In genomic region chr19:6401951-6402350, GRCm38 (mm10) we compare ENCODE assay signal across 8 mouse cellular contexts. TPM values are rescaled to one million over a fixed set of nuclear protein-coding genes. Genes with fewer than 3 reads are reported as not detected.
DNase-seq lines count a peak whose midpoint lies in the region; ATAC-seq and TF ChIP-seq lines count a peak whose summit lies in the region.

No protein-coding gene starts in this region.

- ATAC-seq in forebrain, embryonic 12.5 days (ENCODE audit: low FRiP score) = no peak
- no peak for ATAC-seq in intestine, embryonic 14.5 days (replicated peaks; ENCODE audit: low FRiP score, low TSS enrichment, low read depth)
- ATAC-seq in liver, embryonic 14.5 days (ENCODE audit: insufficient read depth) = peak; percentile 30

- H3K9ac ChIP-seq in MEL (ENCODE audit: control insufficient read depth, low read depth, low read length, poor library complexity, severe bottlenecking) = peak overlapping the region; percentile 67
- H3K9ac ChIP-seq in forebrain, embryonic 12.5 days = peak overlapping the region; percentile 39; the same call in 1 of the 2 replicates
- H3K9ac ChIP-seq in intestine, embryonic 14.5 days (ENCODE audit: low read length) = no peak overlapping the region
- no peak overlapping the region for H3K9ac ChIP-seq in liver, embryonic 14.5 days (replicated peaks)

- TF ChIP-seq CTCF in MEL (IDR thresholded peaks at IDR 0.05 in 2 of 3, conservative IDR thresholded peaks at IDR 0.05 in 1 of 3; ENCODE audit: control insufficient read depth in 1 of 3, insufficient read depth in 1 of 3, low read depth in 2 of 3, low read length in 3 of 3, poor library complexity in 1 of 3, severe bottlenecking in 1 of 3) = no peak
- no peak for TF ChIP-seq CTCF in liver, embryonic 14.5 days (IDR thresholded peaks at IDR 0.05; ENCODE audit: low read depth)
- TF ChIP-seq CTCF in olfactory bulb, adult 2 months (IDR thresholded peaks at IDR 0.05; ENCODE audit: insufficient read depth, low read depth, low read length) = no peak

- H3K27ac ChIP-seq in MEL (ENCODE audit: control insufficient read depth, low read depth, low read length) = peak overlapping the region; percentile 57
- no peak overlapping the region for H3K27ac ChIP-seq in forebrain, embryonic 12.5 days
- H3K27ac ChIP-seq in intestine, embryonic 14.5 days (ENCODE audit: low read depth) = no peak overlapping the region
- H3K27ac ChIP-seq in liver, embryonic 14.5 days = no peak overlapping the region
- no peak overlapping the region for H3K27ac ChIP-seq in olfactory bulb, adult 2 months (ENCODE audit: insufficient read depth, low read depth, low read length)

- 17% methylated on average over 9 of the region's 9 CpGs for WGBS in forebrain, embryonic 12.5 days
- 5% methylated on average over 9 of the region's 9 CpGs for WGBS in intestine, embryonic 14.5 days
- WGBS in liver, embryonic 14.5 days (ENCODE audit: insufficient replicate concordance) = under 1% methylated on average over 9 of the region's 9 CpGs
- WGBS in olfactory bulb, adult 2 months = 30% methylated on average over 9 of the region's 9 CpGs

- H3K9me3 ChIP-seq in MEL (replicated peaks; ENCODE audit: insufficient read depth, low read length) = no peaks in the 10 kb centered on the region
- no peaks in the 10 kb centered on the region for H3K9me3 ChIP-seq in forebrain, embryonic 12.5 days
- no peaks in the 10 kb centered on the region for H3K9me3 ChIP-seq in intestine, embryonic 14.5 days (ENCODE audit: control insufficient read depth, low read length)
- H3K9me3 ChIP-seq in liver, embryonic 14.5 days (ENCODE audit: control insufficient read depth, low read length) = no peaks in the 10 kb centered on the region

- no peak for TF ChIP-seq RAD21 in MEL (IDR thresholded peaks at IDR 0.05; ENCODE audit: low read depth, low read length)

- H3K4me2 ChIP-seq in forebrain, embryonic 12.5 days = peak overlapping the region; percentile 56
- H3K4me2 ChIP-seq in intestine, embryonic 14.5 days (ENCODE audit: low read length) = peak overlapping the region; percentile 98
- peak overlapping the region; percentile 79 for H3K4me2 ChIP-seq in liver, embryonic 14.5 days (ENCODE audit: low read depth)

- H3K4me3 ChIP-seq in MEL (ENCODE audit: control insufficient read depth in 1 of 2, insufficient read depth in 1 of 2, low read depth in 2 of 2, low read length in 2 of 2) = peak overlapping the region; percentile 56 to 82
- peak overlapping the region; percentile 29; the same call in 1 of the 2 replicates for H3K4me3 ChIP-seq in forebrain, embryonic 12.5 days (replicated peaks)
- H3K4me3 ChIP-seq in intestine, embryonic 14.5 days (ENCODE audit: low read depth, low read length) = peak overlapping the region; percentile 37
- peak overlapping the region; percentile 36 to 58 for H3K4me3 ChIP-seq in liver, embryonic 14.5 days (ENCODE audit: insufficient read depth in 1 of 2, low read depth in 2 of 2, low read length in 2 of 2)
- H3K4me3 ChIP-seq in olfactory bulb, adult 2 months (ENCODE audit: insufficient read depth, low read depth, low read length) = peak overlapping the region; percentile 64

- peaks cover 0 to 22% of the 10 kb centered on the region in 2 experiments; a peak in 3 of 4 replicates for H3K4me1 ChIP-seq in MEL (ENCODE audit: control insufficient read depth in 1 of 2, insufficient read depth in 2 of 2, low read length in 2 of 2)
- peaks cover 49% of the 10 kb centered on the region for H3K4me1 ChIP-seq in forebrain, embryonic 12.5 days
- H3K4me1 ChIP-seq in intestine, embryonic 14.5 days (replicated peaks; ENCODE audit: control insufficient read depth, insufficient read depth, low read length) = peaks cover 35% of the 10 kb centered on the region
- H3K4me1 ChIP-seq in liver, embryonic 14.5 days (replicated peaks; ENCODE audit: control insufficient read depth in 2 of 2, insufficient read depth in 2 of 2, low read length in 1 of 2) = peaks cover 0 to 9% of the 10 kb centered on the region in 2 experiments; a peak in 2 of 4 replicates
- peaks cover 63% of the 10 kb centered on the region for H3K4me1 ChIP-seq in olfactory bulb, adult 2 months (ENCODE audit: control insufficient read depth, insufficient read depth, low read length)

- no peak for TF ChIP-seq POLR2A in MEL (IDR thresholded peaks at IDR 0.05; ENCODE audit: control insufficient read depth in 1 of 2, insufficient read depth in 1 of 2, low read depth in 1 of 2, low read length in 2 of 2, poor library complexity in 1 of 2)
- no peak for TF ChIP-seq POLR2A in olfactory bulb, adult 2 months (IDR thresholded peaks at IDR 0.05; ENCODE audit: insufficient read depth, low read depth, low read length)

- peaks cover 0 to 4% of the 10 kb centered on the region in 2 experiments; a peak in 2 of 4 replicates for H3K36me3 ChIP-seq in MEL (ENCODE audit: control insufficient read depth in 1 of 2, insufficient read depth in 2 of 2, low read length in 2 of 2)
- H3K36me3 ChIP-seq in forebrain, embryonic 12.5 days (replicated peaks) = no peaks in the 10 kb centered on the region
- no peaks in the 10 kb centered on the region for H3K36me3 ChIP-seq in intestine, embryonic 14.5 days (ENCODE audit: control insufficient read depth, insufficient read depth, low read length)
- no peaks in the 10 kb centered on the region for H3K36me3 ChIP-seq in liver, embryonic 14.5 days (replicated peaks; ENCODE audit: control insufficient read depth, insufficient read depth, low read depth)

- peak; percentile 21 to 84; a peak in 2 of 4 replicates for TF ChIP-seq EP300 in MEL (IDR thresholded peaks at IDR 0.05; ENCODE audit: low read depth in 1 of 2, low read length in 2 of 2)
- TF ChIP-seq EP300 in liver, embryonic 14.5 days (IDR thresholded peaks at IDR 0.05; ENCODE audit: low read depth) = no peak

- peaks cover 2% of the 10 kb centered on the region; the same call in 1 of the 2 replicates for H3K79me2 ChIP-seq in MEL (ENCODE audit: control insufficient read depth, insufficient read depth, low read length, poor library complexity)

- DNase-seq in MEL (ENCODE audit: low read depth, low spot score) = no peak
- DNase-seq in intestine, embryonic 14.5 days (ENCODE audit: low spot score) = no peak
- DNase-seq in liver, embryonic 14.5 days (ENCODE audit: low read depth in 3 of 3, low spot score in 3 of 3) = no peak
- no peak for DNase-seq in spleen, adult 18-20 months
- DNase-seq in cerebellum, adult 11-12 months = no peak
- DNase-seq in c-Kit-positive CD71-positive TER-119-positive erythroid progenitor cells, embryonic 14.5 days (ENCODE audit: low spot score) = no peak

- H3K27me3 ChIP-seq in MEL (ENCODE audit: control insufficient read depth in 1 of 2, insufficient read depth in 2 of 2, low read length in 2 of 2) = no peaks in the 10 kb centered on the region
- peaks cover 61% of the 10 kb centered on the region for H3K27me3 ChIP-seq in forebrain, embryonic 12.5 days
- peaks cover 33% of the 10 kb centered on the region for H3K27me3 ChIP-seq in intestine, embryonic 14.5 days (replicated peaks; ENCODE audit: control insufficient read depth, insufficient read depth, low read length)
- H3K27me3 ChIP-seq in liver, embryonic 14.5 days (ENCODE audit: control insufficient read depth, insufficient read depth, low read length) = peaks cover 32% of the 10 kb centered on the region

RNA-seq across cellular contexts. Expression of gene Rasgrp2, which starts 2.8 kb away (rescaled TPM):
- 176 TPM in 2 replicates for total RNA-seq in MEL (2012; rRNA removed)
- polyA plus RNA-seq in MEL (2012; ENCODE audit: insufficient read depth in 1 of 2, insufficient read length in 2 of 2, low read depth in 1 of 2, low replicate concordance in 2 of 2, missing spikeins in 1 of 2) = 100 to 1,000 TPM in 1 of 2 experiments, not detected in 1; 233 TPM
- polyA plus RNA-seq in forebrain, embryonic 12.5 days (2016; fragmentation: Nextera tagmentation; extraction: Ambion mirVana) = 13.1 and 15.1 TPM in 2 replicates
- polyA plus RNA-seq in intestine, embryonic 14.5 days (2014; fragmentation: Nextera tagmentation; extraction: Ambion mirVana) = 30.0 and 31.8 TPM in 2 replicates
- 64.1 and 74.5 TPM in 2 replicates for polyA plus RNA-seq in liver, embryonic 14.5 days (2012; rRNA removed)
- polyA plus RNA-seq in liver, embryonic 14.5 days (2014; fragmentation: Nextera tagmentation; extraction: Ambion mirVana) = 76.3 and 76.9 TPM in 2 replicates
- 282 TPM in 1 of 2 replicates, not detected in the other for polyA plus RNA-seq in olfactory bulb, adult 2 months (2012; ENCODE audit: insufficient read depth, insufficient read length, low replicate concordance, missing spikeins)

RNA-seq across cellular contexts. Expression of gene Nrxn2, which starts 16.6 kb away (rescaled TPM):
- 0.07 and 0.39 TPM in 2 replicates for total RNA-seq in MEL (2012; rRNA removed)
- polyA plus RNA-seq in MEL (2012; ENCODE audit: insufficient read depth in 1 of 2, insufficient read length in 2 of 2, low read depth in 1 of 2, low replicate concordance in 2 of 2, missing spikeins in 1 of 2) = under 1 TPM in 1 of 2 experiments, not detected in 1; 0.42 TPM
- 17.1 and 17.6 TPM in 2 replicates for polyA plus RNA-seq in forebrain, embryonic 12.5 days (2016; fragmentation: Nextera tagmentation; extraction: Ambion mirVana)
- polyA plus RNA-seq in intestine, embryonic 14.5 days (2014; fragmentation: Nextera tagmentation; extraction: Ambion mirVana) = 1.9 and 2.1 TPM in 2 replicates
- 0.46 and 0.74 TPM in 2 replicates for polyA plus RNA-seq in liver, embryonic 14.5 days (2012; rRNA removed)
- polyA plus RNA-seq in liver, embryonic 14.5 days (2014; fragmentation: Nextera tagmentation; extraction: Ambion mirVana) = 0.27 and 0.47 TPM in 2 replicates
- polyA plus RNA-seq in olfactory bulb, adult 2 months (2012; ENCODE audit: insufficient read depth, insufficient read length, low replicate concordance, missing spikeins) = 202 and 263 TPM in 2 replicates

RNA-seq across cellular contexts. Expression of gene Pygm, which starts 17.8 kb away (rescaled TPM):
- 0.62 and 0.73 TPM in 2 replicates for total RNA-seq in MEL (2012; rRNA removed)
- polyA plus RNA-seq in MEL (2012; ENCODE audit: insufficient read depth in 1 of 2, insufficient read length in 2 of 2, low read depth in 1 of 2, low replicate concordance in 2 of 2, missing spikeins in 1 of 2) = 1 to 10 TPM in 1 of 2 experiments, not detected in 1; 3.3 TPM
- 0.78 and 1.5 TPM in 2 replicates for polyA plus RNA-seq in forebrain, embryonic 12.5 days (2016; fragmentation: Nextera tagmentation; extraction: Ambion mirVana)
- polyA plus RNA-seq in intestine, embryonic 14.5 days (2014; fragmentation: Nextera tagmentation; extraction: Ambion mirVana) = 5.9 and 6.2 TPM in 2 replicates
- polyA plus RNA-seq in liver, embryonic 14.5 days (2012; rRNA removed) = 1.2 TPM in 2 replicates
- 1.2 and 1.3 TPM in 2 replicates for polyA plus RNA-seq in liver, embryonic 14.5 days (2014; fragmentation: Nextera tagmentation; extraction: Ambion mirVana)
- polyA plus RNA-seq in olfactory bulb, adult 2 months (2012; ENCODE audit: insufficient read depth, insufficient read length, low replicate concordance, missing spikeins) = not detected in 2 replicates

RNA-seq across cellular contexts. Expression of gene Sf1, which starts 38.5 kb away (rescaled TPM):
- 65.7 and 71.9 TPM in 2 replicates for total RNA-seq in MEL (2012; rRNA removed)
- 100 to 1,000 TPM; 211 to 245 TPM for polyA plus RNA-seq in MEL (2012; ENCODE audit: insufficient read depth in 1 of 2, insufficient read length in 2 of 2, low read depth in 1 of 2, low replicate concordance in 2 of 2, missing spikeins in 1 of 2)
- 204 and 221 TPM in 2 replicates for polyA plus RNA-seq in forebrain, embryonic 12.5 days (2016; fragmentation: Nextera tagmentation; extraction: Ambion mirVana)
- polyA plus RNA-seq in intestine, embryonic 14.5 days (2014; fragmentation: Nextera tagmentation; extraction: Ambion mirVana) = 135 and 143 TPM in 2 replicates
- polyA plus RNA-seq in liver, embryonic 14.5 days (2012; rRNA removed) = 57.4 and 60.9 TPM in 2 replicates
- 57.9 and 65.0 TPM in 2 replicates for polyA plus RNA-seq in liver, embryonic 14.5 days (2014; fragmentation: Nextera tagmentation; extraction: Ambion mirVana)
- polyA plus RNA-seq in olfactory bulb, adult 2 months (2012; ENCODE audit: insufficient read depth, insufficient read length, low replicate concordance, missing spikeins) = 340 TPM in 1 of 2 replicates, not detected in the other

Comparison
In these comparisons a context has a peak if more than half of its experiments do, and no peak if none do; other contexts are left out.
1. H3K9ac ChIP-seq: peak in MEL (single experiment) and forebrain, embryonic 12.5 days (single experiment); none in intestine, embryonic 14.5 days (single experiment) and liver, embryonic 14.5 days (single experiment).
2. RNA of gene Nrxn2, which starts 16.6 kb away (polyA plus RNA-seq): 202 to 263 TPM in olfactory bulb, adult 2 months; 17.1 to 17.6 TPM in forebrain, embryonic 12.5 days, 1.9 to 2.1 TPM in intestine, embryonic 14.5 days, 0.27 to 0.74 TPM in liver, embryonic 14.5 days and 0.42 TPM in MEL; every median in the first group is over 10 times any median in the second.
3. Peak in every context shown above with its lines, with median percentiles within 50 percentile points of each other: H3K4me3 ChIP-seq and H3K4me2 ChIP-seq.